Mouse (Mus musculus) spleen, adult 12 weeks (tissue): ENCODE measurements around the gene Pax7.

Experiments used
- DNase-seq: peaks from one replicate; pipeline ENCODE4 v3.0.0; 2022; ENCODE audit warnings: low spot score

Pax7 gene

GRCm38 (mm10) chr4:139830581-139831387, 2.5 kb downstream of the Pax7 start:
- no peak for DNase-seq

- DNase-seq, result no peak
Measured at GRCm38 (mm10) chr4:139830053-139830452, 3.3 kb downstream of the Pax7 start.

- DNase-seq, result no peak
Measured at GRCm38 (mm10) chr4:139828871-139829590, 4.3 kb downstream of the Pax7 start.

DNA sequence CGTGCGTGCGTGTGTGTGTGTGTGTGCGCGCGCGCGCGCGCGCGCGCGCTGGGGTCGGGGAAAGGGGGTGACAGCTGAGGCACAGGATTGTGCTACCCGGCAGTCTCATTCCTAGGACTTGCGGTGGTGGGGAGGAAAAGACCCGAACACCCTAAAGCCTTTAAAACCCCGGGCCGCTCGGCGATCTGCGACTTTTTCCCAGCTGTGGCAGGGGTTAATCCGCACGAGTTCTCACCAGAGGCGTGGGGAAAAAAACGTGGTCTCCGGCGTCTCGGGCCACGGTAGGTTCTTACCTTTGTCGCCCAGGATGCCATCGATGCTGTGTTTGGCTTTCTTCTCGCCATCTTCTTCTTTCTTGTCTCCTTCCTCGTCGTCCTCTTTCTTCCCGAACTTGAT, 5.0 kb downstream of the Pax7 start:
- DNase-seq, result no peak

- no peak for DNase-seq
Measured at GRCm38 (mm10) chr4:139827501-139828282, 5.6 kb downstream of the Pax7 start.

DNA sequence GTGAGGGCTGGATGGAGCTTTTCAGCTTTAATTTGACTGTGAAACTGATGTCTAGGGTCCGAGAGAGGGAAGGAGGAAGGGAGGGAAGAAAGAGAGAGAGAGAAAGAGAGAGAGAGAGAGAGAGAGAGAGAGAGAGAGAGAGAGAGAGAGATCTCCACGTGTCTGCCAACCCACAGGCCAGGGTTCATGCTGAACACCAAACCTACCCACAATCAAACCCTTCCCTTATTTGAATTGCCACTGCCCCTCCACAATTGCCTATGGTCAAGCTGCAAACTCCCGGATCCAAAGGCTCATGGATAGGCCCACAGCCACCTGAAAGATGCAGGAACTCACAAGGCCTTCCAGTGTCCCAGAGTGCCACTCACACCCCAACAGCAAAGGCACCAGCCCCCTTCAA, 7.1 kb downstream of the Pax7 start:
- no peak for DNase-seq

DNA sequence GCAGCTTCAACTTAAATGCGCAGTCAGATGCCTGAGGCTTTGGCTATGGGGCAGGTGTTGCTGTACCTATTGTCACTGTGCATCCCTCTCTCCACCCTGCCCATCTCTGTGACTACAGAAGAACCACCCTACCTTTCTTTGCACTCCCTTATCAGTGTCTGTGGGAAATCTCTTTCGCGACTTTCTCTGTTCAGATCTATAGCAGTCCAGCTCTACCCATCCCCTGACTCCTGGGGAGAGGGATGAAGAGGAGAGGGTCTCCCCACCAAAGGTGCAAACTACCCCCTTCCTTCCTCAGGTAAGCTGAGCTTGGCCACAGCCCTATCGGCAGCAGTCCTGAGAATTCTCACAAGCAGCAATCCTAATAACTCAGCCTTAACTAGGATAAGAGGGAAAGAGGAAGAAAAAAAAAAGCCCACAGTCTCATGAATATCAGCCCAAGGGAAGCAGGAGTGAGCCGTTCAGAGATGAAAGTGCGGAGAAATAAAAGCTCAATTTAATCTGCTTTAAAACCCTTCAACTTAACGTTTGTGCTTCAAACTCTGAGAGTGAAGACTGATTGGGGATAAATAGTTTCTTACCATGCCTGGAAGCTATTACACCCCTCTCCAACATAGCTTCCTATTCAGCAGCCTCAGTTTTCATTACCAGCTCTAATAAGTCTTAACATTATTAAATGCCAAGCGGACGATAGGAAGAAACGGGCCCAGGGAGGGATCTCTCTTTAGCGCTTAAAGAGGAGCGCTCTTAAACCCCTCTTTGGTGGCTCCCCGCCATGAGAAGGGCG, 7.8 kb downstream of the Pax7 start:
- no peak for DNase-seq

- DNase-seq, result no peak
Measured at GRCm38 (mm10) chr4:139824572-139825325, 8.6 kb downstream of the Pax7 start.

DNA sequence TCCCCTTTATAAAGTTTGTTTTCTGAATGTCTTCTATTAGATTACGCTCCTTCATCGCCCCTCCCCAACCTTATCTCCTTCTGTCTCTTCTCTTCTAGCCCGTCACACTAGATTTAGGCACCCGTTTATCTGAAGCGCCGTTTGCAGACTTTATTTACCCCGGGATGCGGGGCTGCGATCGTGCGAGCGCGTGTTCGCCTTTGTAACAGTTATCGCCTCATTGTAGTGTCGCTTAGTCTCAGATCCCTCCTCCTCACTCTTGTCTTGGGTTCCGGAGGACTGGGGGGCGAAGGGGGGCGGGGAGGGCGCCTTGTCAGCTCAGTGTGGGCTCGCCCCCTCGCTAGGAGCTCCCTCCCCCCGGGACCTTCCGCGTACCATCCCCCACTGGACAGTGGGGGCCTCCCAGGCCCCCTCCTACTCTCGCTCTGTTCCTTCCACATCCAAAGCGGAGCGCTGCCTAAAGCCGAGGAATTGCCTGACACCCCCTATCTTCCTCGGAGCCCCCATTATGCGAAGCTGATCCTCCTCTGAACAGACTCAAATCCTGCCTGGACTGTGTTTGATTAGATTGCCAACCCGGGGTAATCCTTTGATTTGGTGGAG, 9.4 kb downstream of the Pax7 start:
- DNase-seq, result no peak

DNA sequence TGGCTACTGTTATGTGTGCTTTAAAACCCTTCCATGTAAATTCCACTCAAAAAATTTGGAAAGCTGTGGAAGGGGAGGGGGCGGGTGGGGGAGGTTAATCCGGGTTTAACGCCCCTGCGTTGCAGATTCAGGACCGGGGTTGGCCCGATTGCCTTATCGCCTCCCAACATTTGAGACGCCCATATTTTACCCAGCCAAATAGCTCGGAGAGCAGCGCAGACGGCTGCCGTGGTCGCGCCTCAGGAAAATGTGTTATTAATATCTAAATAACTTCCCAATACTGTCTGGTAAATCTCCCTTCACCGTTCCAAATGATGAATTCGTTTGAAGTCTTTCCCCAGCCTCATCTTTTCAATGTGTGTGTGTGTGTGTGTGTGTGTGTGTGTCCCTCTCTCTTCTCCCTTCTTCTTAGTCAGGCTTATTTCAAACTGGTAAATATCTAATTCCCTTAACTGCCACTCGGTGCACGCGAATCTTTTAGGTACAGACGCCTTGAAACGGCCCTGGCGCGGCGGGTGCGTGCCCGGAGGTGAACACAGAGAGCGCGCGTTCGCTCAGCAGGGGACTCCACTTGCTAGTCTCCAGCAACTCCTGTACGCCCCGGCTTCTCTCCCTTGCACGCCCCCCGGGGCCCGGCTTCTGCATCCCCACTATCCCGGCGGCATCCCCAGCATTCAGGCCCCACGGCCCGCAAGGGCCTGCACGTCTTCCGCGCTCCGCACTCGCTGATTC, 10.0 kb downstream of the Pax7 start:
- DNase-seq, result no peak

DNA sequence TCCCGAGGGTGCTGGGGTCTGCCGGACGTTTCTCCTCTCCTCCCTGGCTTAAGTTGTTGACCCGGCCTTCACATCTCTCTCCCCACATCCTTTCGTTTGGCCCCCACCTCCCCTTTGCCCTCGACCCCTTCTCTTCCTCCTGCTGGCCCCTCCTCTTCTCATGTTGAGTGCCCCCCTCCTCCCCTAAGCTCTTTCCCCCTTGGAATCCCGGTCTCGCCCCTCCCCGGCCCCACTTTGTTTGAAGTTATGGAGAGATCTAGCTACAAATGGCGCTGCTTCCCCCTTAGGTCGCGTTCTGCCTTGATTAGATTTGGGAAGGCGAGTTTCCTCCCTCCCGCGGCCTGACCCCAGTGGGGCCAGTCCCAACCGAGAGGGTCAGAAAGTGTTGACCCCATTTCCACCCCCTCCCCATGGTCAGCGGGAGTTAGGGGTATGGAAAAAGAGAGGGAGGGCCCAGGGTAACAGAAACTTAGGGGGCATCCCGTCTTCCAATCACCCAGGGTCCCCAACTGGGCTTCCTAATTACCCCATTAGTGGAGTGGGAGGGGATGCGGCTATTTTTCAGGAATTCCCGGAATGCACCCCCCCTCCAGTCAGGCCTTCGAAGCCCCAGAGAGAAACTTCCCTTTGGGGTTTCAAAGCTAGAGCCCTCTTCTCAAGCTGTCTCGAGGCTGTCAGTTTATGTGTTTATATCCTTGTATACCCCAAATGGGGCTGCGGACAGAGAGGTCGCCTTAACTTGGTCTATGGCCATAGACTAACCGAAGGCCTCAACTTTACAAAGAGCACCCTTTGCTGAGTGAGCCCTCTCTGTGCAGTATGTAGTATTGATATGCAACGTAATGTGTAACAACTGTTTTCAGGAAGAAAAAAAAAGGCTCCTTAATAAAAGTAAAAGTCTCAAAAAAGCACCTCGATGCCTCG, 10.9 kb downstream of the Pax7 start:
- no peak for DNase-seq

DNA sequence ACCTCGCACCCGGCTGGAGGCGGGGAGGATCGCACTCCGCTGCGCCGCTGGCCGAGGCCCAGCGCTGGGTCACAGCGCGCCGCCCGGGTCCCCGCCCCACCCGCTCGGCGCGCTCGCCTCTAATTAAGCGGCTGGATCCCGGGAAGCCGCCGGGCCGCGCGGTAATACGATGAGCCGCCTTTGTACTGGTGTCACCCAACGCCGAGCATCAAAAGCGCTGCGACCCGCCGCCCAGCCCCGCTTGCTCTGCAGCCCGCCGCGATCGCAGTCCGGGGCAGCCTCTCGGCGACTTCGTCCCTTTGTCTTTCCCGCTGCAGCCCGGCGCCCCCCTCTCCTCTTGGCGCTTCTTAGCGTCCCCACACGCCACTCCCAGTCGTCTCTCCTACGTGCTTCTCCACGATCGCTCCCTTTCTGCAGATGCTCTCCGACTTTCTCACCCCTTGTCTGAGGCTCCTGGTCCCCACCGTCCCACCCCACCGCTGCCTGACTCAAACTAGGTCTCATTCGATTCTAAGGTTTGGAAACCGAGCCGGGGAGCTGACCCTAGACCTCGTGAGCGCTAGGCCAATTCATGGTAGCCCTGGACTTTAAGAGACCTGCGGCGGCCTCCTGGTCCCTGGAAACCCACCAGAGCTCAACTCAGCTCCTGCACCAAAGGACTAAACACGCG, 11.7 kb downstream of the Pax7 start:
- no peak for DNase-seq

- DNase-seq, result no peak
Measured at GRCm38 (mm10) chr4:139821071-139821470, 12.3 kb downstream of the Pax7 start.

GRCm38 (mm10) chr4:139819411-139820030, 13.8 kb downstream of the Pax7 start:
- no peak for DNase-seq

DNA sequence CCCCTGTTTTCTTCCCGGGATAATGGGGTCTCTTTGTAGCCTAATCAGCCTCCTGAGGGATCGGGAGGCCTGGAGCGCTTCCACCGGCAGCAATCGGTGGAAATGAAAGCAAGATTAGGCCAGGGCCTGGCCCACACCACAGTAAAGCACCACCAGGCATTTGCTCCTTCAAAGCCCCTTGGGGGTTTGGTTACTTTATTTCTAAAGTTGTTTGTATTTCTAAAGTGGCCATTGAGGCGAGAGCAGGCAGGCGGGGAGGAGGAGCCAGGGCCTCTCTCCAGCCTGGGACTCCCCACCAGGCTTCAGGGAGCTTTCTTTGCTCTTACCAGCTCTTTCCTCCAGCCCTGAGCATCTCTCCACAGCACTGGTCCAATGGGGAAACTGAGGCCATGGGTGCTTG, 15.2 kb downstream of the Pax7 start:
- DNase-seq, result no peak

GRCm38 (mm10) chr4:139813371-139813960, 19.9 kb downstream of the Pax7 start:
- no peak for DNase-seq

DNA sequence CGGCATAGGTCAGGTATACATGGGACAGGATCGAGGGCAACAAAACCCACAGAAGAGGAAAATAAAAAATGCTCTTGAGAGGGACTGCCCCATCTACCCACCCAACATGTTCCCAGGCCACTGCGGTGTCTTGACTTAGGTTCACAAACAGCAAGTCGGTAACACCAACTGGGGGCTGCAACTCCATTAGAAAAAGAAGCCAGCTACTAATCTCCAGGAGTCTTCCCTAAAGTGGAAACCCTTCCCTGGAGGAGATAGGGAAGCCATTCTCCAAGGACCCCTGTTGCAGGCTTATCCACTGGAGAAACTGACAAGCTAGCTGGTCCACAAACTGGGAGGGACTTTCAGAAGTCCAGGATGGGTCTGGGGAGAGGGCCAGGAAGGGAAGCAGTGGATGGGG, 21.4 kb downstream of the Pax7 start:
- DNase-seq, result no peak

DNA sequence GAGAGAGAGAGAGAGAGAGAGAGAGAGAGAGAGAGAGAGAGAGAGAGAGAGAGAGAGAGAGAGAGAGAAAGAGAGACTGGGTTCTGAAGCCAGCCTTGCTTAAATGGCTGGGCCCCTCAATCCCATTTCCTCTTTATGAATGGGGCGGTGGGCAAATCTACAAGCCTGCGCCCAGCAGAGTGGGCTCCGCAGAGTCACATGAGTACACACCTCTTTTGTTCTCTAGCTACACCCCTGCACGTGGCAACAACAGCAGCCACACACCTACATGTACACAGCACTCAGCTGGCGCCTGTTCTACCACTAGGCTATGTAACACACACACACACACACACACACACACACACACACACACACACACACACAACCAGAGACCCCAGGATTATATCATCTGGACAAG, 21.9 kb downstream of the Pax7 start:
- no peak for DNase-seq
